Mouse (Mus musculus) stomach, postnatal 0 days (tissue): ENCODE measurements at regions not wholly inside any gene's neighbourhood (a gene's known extent, or its start where the extent isn't known, plus 50 kb on each side); places are given as distances from the start of the nearest gene placed in this dataset.

Source experiments
- ATAC-seq: fragments of 200-750 bp; cut with Nextera tagmentation; 2 replicates; pipeline ENCODE4 v1.8.0; 2017; ENCODE audit not compliant: low FRiP score, low TSS enrichment
- DNase-seq: peaks from one replicate; pipeline ENCODE4 v3.0.0-alpha.2; 2016; ENCODE audit warnings: low spot score
- H3K27ac ChIP-seq: fragments of 300-500 bp; sonication (generic); replicated peaks from 2 replicates; pipeline ENCODE4 v1.5.1; 2014; ENCODE audit warnings: mild to moderate bottlenecking, control low read depth
- H3K27me3 ChIP-seq: fragments of 300-500 bp; sonication (generic); 2 replicates; pipeline ENCODE4 v1.6.1; 2014; ENCODE audit warnings: low read length; ENCODE audit not compliant: control insufficient read depth, insufficient read depth
- H3K36me3 ChIP-seq: fragments of 300-500 bp; sonication (generic); 2 replicates; pipeline ENCODE4 v1.6.1; 2014; ENCODE audit warnings: low read length, mixed read lengths; ENCODE audit not compliant: control insufficient read depth, insufficient read depth
- H3K4me1 ChIP-seq: fragments of 300-500 bp; sonication (generic); replicated peaks from 2 replicates; pipeline ENCODE4 v1.6.1; 2014; ENCODE audit warnings: antibody characterized with exemption; ENCODE audit not compliant: control insufficient read depth, insufficient read depth
- H3K4me2 ChIP-seq: fragments of 300-500 bp; sonication (generic); replicated peaks from 2 replicates; pipeline ENCODE4 v1.6.1; 2014; ENCODE audit warnings: low read depth, mild to moderate bottlenecking, control low read depth, moderate library complexity
- H3K4me3 ChIP-seq: fragments of 300-500 bp; sonication (generic); 2 replicates; pipeline ENCODE4 v1.5.1; 2014; ENCODE audit warnings: low read depth, low read length, control low read depth
- H3K9ac ChIP-seq: fragments of 300-500 bp; sonication (generic); 2 replicates; pipeline ENCODE4 v1.6.1; 2014; ENCODE audit warnings: mild to moderate bottlenecking, low read length, control low read depth, mixed read lengths
- H3K9me3 ChIP-seq: fragments of 300-500 bp; sonication (generic); 2 replicates; pipeline ENCODE4 v1.6.1; 2016; ENCODE audit warnings: low read length; ENCODE audit not compliant: control insufficient read depth
- CTCF ChIP-seq: IDR thresholded peaks from 2 replicates; pipeline ENCODE4 v1.5.1; 2016; ENCODE audit warnings: antibody characterized with exemption, low read depth, mild to moderate bottlenecking, moderate library complexity
- EP300 ChIP-seq: optimal IDR thresholded peaks from 2 replicates; pipeline ENCODE3; 2016; ENCODE audit warnings: antibody characterized with exemption
- WGBS: fragments of 180-500 bp; shearing (Covaris S2); extraction: QIAGEN DNeasy Blood & Tissue Kit; methylation state at CpG from one replicate; pipeline ENCODE4 v1.1.7; 2014; 5-methylcytosine and 5-hydroxymethylcytosine counted together

- DNase-seq (peak; percentile 91), ATAC-seq (peak; percentile 89)
- Histone ChIP-seq H3K27ac (peak overlapping the region; percentile 96), H3K9me3 (no peaks in the 10 kb centered on the region), H3K4me1 (no peaks in the 10 kb centered on the region), H3K9ac (peak overlapping the region; percentile 95), H3K4me3 (peak overlapping the region; percentile 90), H3K36me3 (peaks cover 3% of the 10 kb centered on the region; the same call in 1 of the 2 replicates), H3K4me2 (peak overlapping the region; percentile 92), H3K27me3 (no peaks in the 10 kb centered on the region)
- WGBS = 0% methylated on average over 20 of the region's 51 CpGs
- TF ChIP-seq CTCF (peak; percentile 75), EP300 (no peak)
Observed at GRCm38 (mm10) chr14:115042055-115042564, 49.9 kb upstream of the Gpc5 start.
